19 mouse cellular contexts compared by ENCODE assay signal in genomic region chr2:28643081-28643480, GRCm38 (mm10). TPM values are rescaled to one million over a fixed set of nuclear protein-coding genes. Genes with fewer than 3 reads are reported as not detected.
DNase-seq lines count a peak whose midpoint lies in the region; ATAC-seq and TF ChIP-seq lines count a peak whose summit lies in the region.
"Had no signal": no experiment of that assay in that cellular context is flagged by ENCODE, and none has a peak within 500 bp of the region (broad histone marks: within the 10 kb centered on the region; RNA-seq: fewer than 3 reads in every experiment).

No protein-coding gene starts in this region.

- no peaks in the 10 kb centered on the region for H3K9me3 ChIP-seq in hindbrain, embryonic 12.5 days (replicated peaks)
- H3K9me3 ChIP-seq in hindbrain, embryonic 10.5 days, result no peaks in the 10 kb centered on the region
- no peaks in the 10 kb centered on the region for H3K9me3 ChIP-seq in lung, embryonic 14.5 days (ENCODE audit: low read depth, low read length)
- no peaks in the 10 kb centered on the region for H3K9me3 ChIP-seq in neural tube, embryonic 12.5 days
- H3K9me3 ChIP-seq: G1E had no signal

- no peaks in the 10 kb centered on the region for H3K36me3 ChIP-seq in hindbrain, embryonic 12.5 days
- no peaks in the 10 kb centered on the region for H3K36me3 ChIP-seq in hindbrain, embryonic 10.5 days
- no peaks in the 10 kb centered on the region for H3K36me3 ChIP-seq in lung, embryonic 14.5 days (ENCODE audit: insufficient read depth)
- H3K36me3 ChIP-seq in neural tube, embryonic 12.5 days, result no peaks in the 10 kb centered on the region

- 80% methylated on average over 3 of the region's 3 CpGs for WGBS in hindbrain, embryonic 12.5 days
- 90% methylated on average over 3 of the region's 3 CpGs for WGBS in hindbrain, embryonic 10.5 days
- WGBS in lung, embryonic 14.5 days, result 90% methylated on average over 3 of the region's 3 CpGs
- 89% methylated on average over 3 of the region's 3 CpGs for WGBS in neural tube, embryonic 12.5 days

- H3K4me3 ChIP-seq in hindbrain, embryonic 12.5 days, result no peak overlapping the region
- H3K4me3 ChIP-seq in hindbrain, embryonic 10.5 days, result no peak overlapping the region
- no peak overlapping the region for H3K4me3 ChIP-seq in lung, embryonic 14.5 days (ENCODE audit: low read depth, low read length)
- no peak overlapping the region for H3K4me3 ChIP-seq in neural tube, embryonic 12.5 days

- H3K4me2 ChIP-seq in hindbrain, embryonic 12.5 days (replicated peaks), result peak overlapping the region; percentile 81
- peak overlapping the region; percentile 12; the same call in 1 of the 2 replicates for H3K4me2 ChIP-seq in lung, embryonic 14.5 days
- H3K4me2 ChIP-seq in neural tube, embryonic 12.5 days (replicated peaks), result peak overlapping the region; percentile 73
- H3K4me2 ChIP-seq: heart, embryonic 11.5 days had no signal

- TF ChIP-seq CTCF in lung, embryonic 14.5 days (IDR thresholded peaks at IDR 0.05; ENCODE audit: low read depth), result no peak

- no peak for DNase-seq in hindbrain, embryonic 10.5 days (ENCODE audit: low spot score)
- DNase-seq in lung, embryonic 14.5 days, result no peak
- no peak for DNase-seq in lung, postnatal 10 days
- DNase-seq in kidney, postnatal 10 days, result peak; percentile 18
- DNase-seq in cerebellum, adult 18-20 months, result no peak
- DNase-seq in adrenal gland, postnatal 14 days, result no peak
- DNase-seq: adrenal gland, postnatal 25 days; cerebellum, postnatal 25 days; gastrocnemius, postnatal 14 days; thymus, postnatal 14 days had no signal

- ATAC-seq in hindbrain, embryonic 12.5 days (ENCODE audit: low FRiP score), result no peak
- ATAC-seq in lung, embryonic 14.5 days (ENCODE audit: insufficient read depth), result no peak
- no peak for ATAC-seq in neural tube, embryonic 12.5 days (ENCODE audit: low FRiP score, low read depth)

- H3K9ac ChIP-seq in hindbrain, embryonic 12.5 days, result no peak overlapping the region
- H3K9ac ChIP-seq in lung, embryonic 14.5 days, result no peak overlapping the region
- H3K9ac ChIP-seq in neural tube, embryonic 12.5 days, result no peak overlapping the region

- no peaks in the 10 kb centered on the region for H3K27me3 ChIP-seq in hindbrain, embryonic 12.5 days
- peaks cover 5% of the 10 kb centered on the region; the same call in 1 of the 2 replicates for H3K27me3 ChIP-seq in hindbrain, embryonic 10.5 days (ENCODE audit: insufficient read depth, poor library complexity, severe bottlenecking)
- H3K27me3 ChIP-seq in lung, embryonic 14.5 days (ENCODE audit: insufficient read depth, low read length), result no peaks in the 10 kb centered on the region
- H3K27me3 ChIP-seq in neural tube, embryonic 12.5 days (replicated peaks), result no peaks in the 10 kb centered on the region

- no peak overlapping the region for H3K27ac ChIP-seq in hindbrain, embryonic 12.5 days
- H3K27ac ChIP-seq in hindbrain, embryonic 10.5 days, result no peak overlapping the region
- no peak overlapping the region for H3K27ac ChIP-seq in lung, embryonic 14.5 days (ENCODE audit: low read depth)
- H3K27ac ChIP-seq in neural tube, embryonic 12.5 days, result no peak overlapping the region
- H3K27ac ChIP-seq: macrophage had no signal

- H3K4me1 ChIP-seq in hindbrain, embryonic 12.5 days, result peaks cover 18% of the 10 kb centered on the region
- H3K4me1 ChIP-seq in hindbrain, embryonic 10.5 days (replicated peaks), result peaks cover 37% of the 10 kb centered on the region
- peaks cover 11% of the 10 kb centered on the region for H3K4me1 ChIP-seq in lung, embryonic 14.5 days (ENCODE audit: insufficient read depth)
- peaks cover 18% of the 10 kb centered on the region for H3K4me1 ChIP-seq in neural tube, embryonic 12.5 days

RNA-seq across cellular contexts. Expression of gene Tsc1, which starts 2.1 kb away (rescaled TPM):
- polyA plus RNA-seq in hindbrain, embryonic 12.5 days (2016; fragmentation: Nextera tagmentation; extraction: Ambion mirVana), result 32.1 and 32.4 TPM in 2 replicates
- 21.8 and 23.8 TPM in 2 replicates for polyA plus RNA-seq in hindbrain, embryonic 10.5 days (2016; fragmentation: Nextera tagmentation; extraction: Ambion mirVana)
- 19.9 and 22.2 TPM in 2 replicates for polyA plus RNA-seq in lung, embryonic 14.5 days (2014; fragmentation: Nextera tagmentation; extraction: Ambion mirVana)
- polyA plus RNA-seq in neural tube, embryonic 12.5 days (2016; fragmentation: Nextera tagmentation; extraction: Ambion mirVana), result 31.8 and 34.6 TPM in 2 replicates
- total RNA-seq in adrenal gland, postnatal 14 days (2021), result 16.5 and 19.3 TPM in 2 replicates

RNA-seq across cellular contexts. Expression of gene Gfi1b, which starts 21.3 kb away (rescaled TPM):
- 1.2 and 1.3 TPM in 2 replicates for polyA plus RNA-seq in hindbrain, embryonic 12.5 days (2016; fragmentation: Nextera tagmentation; extraction: Ambion mirVana)
- 3.4 and 4.7 TPM in 2 replicates for polyA plus RNA-seq in hindbrain, embryonic 10.5 days (2016; fragmentation: Nextera tagmentation; extraction: Ambion mirVana)
- 0.51 and 0.69 TPM in 2 replicates for polyA plus RNA-seq in lung, embryonic 14.5 days (2014; fragmentation: Nextera tagmentation; extraction: Ambion mirVana)
- polyA plus RNA-seq in neural tube, embryonic 12.5 days (2016; fragmentation: Nextera tagmentation; extraction: Ambion mirVana), result 0.98 and 1.1 TPM in 2 replicates
- 2.1 TPM in 1 of 2 replicates, not detected in the other for total RNA-seq in adrenal gland, postnatal 14 days (2021)
- total RNA-seq: adrenal gland, postnatal 25 days; gastrocnemius, postnatal 14 days; layer of hippocampus, adult 8-10 months; left cerebral cortex, postnatal 25 days had no signal
- polyA plus RNA-seq: C2C12, myocyte had no signal

RNA-seq across cellular contexts. Expression of gene Spaca9, which starts 56.4 kb away (rescaled TPM):
- 2.1 and 3.8 TPM in 2 replicates for polyA plus RNA-seq in hindbrain, embryonic 12.5 days (2016; fragmentation: Nextera tagmentation; extraction: Ambion mirVana)
- polyA plus RNA-seq in hindbrain, embryonic 10.5 days (2016; fragmentation: Nextera tagmentation; extraction: Ambion mirVana), result 4.4 TPM in 2 replicates
- 1.8 and 2.5 TPM in 2 replicates for polyA plus RNA-seq in lung, embryonic 14.5 days (2014; fragmentation: Nextera tagmentation; extraction: Ambion mirVana)
- 1.1 and 1.2 TPM in 2 replicates for polyA plus RNA-seq in neural tube, embryonic 12.5 days (2016; fragmentation: Nextera tagmentation; extraction: Ambion mirVana)
- 0.93 TPM in 1 of 2 replicates, not detected in the other for total RNA-seq in adrenal gland, postnatal 14 days (2021)
- total RNA-seq: adrenal gland, postnatal 25 days; gastrocnemius, postnatal 14 days; left cerebral cortex, postnatal 25 days had no signal

RNA-seq across cellular contexts. Expression of gene Ak8, which starts 56.9 kb away (rescaled TPM):
- 1.2 and 1.4 TPM in 2 replicates for polyA plus RNA-seq in hindbrain, embryonic 12.5 days (2016; fragmentation: Nextera tagmentation; extraction: Ambion mirVana)
- polyA plus RNA-seq in hindbrain, embryonic 10.5 days (2016; fragmentation: Nextera tagmentation; extraction: Ambion mirVana), result 0.73 and 1.7 TPM in 2 replicates
- 0.61 and 0.93 TPM in 2 replicates for polyA plus RNA-seq in lung, embryonic 14.5 days (2014; fragmentation: Nextera tagmentation; extraction: Ambion mirVana)
- 0.59 and 0.96 TPM in 2 replicates for polyA plus RNA-seq in neural tube, embryonic 12.5 days (2016; fragmentation: Nextera tagmentation; extraction: Ambion mirVana)
- not detected in 2 replicates for total RNA-seq in adrenal gland, postnatal 14 days (2021)
- total RNA-seq: adrenal gland, postnatal 25 days; gastrocnemius, postnatal 14 days had no signal

RNA-seq across cellular contexts. Expression of gene Gtf3c5, which starts 59.5 kb away (rescaled TPM):
- polyA plus RNA-seq in hindbrain, embryonic 12.5 days (2016; fragmentation: Nextera tagmentation; extraction: Ambion mirVana), result 50.0 and 50.5 TPM in 2 replicates
- 59.8 and 61.0 TPM in 2 replicates for polyA plus RNA-seq in hindbrain, embryonic 10.5 days (2016; fragmentation: Nextera tagmentation; extraction: Ambion mirVana)
- polyA plus RNA-seq in lung, embryonic 14.5 days (2014; fragmentation: Nextera tagmentation; extraction: Ambion mirVana), result 33.9 and 41.9 TPM in 2 replicates
- 46.7 and 51.1 TPM in 2 replicates for polyA plus RNA-seq in neural tube, embryonic 12.5 days (2016; fragmentation: Nextera tagmentation; extraction: Ambion mirVana)
- total RNA-seq in adrenal gland, postnatal 14 days (2021), result 18.7 and 18.9 TPM in 2 replicates

Comparison
In these comparisons a context has a peak if more than half of its experiments do, and no peak if none do; other contexts are left out.
1. H3K4me2 ChIP-seq: peak in every context shown above with its lines; median percentile 81 in hindbrain, embryonic 12.5 days; 73 in neural tube, embryonic 12.5 days; 12 in lung, embryonic 14.5 days.